Mouse (Mus musculus) lung, postnatal 4 days (tissue): ENCODE measurements around the gene Ccnl2.
A peak's percentile ranks its signal among the peaks of the same experiment; 100 is the strongest.

Experiments used
- DNase-seq, 2 experiments: peaks; one replicate each; pipeline ENCODE4 v3.0.0; 2021

Gene Ccnl2

DNA sequence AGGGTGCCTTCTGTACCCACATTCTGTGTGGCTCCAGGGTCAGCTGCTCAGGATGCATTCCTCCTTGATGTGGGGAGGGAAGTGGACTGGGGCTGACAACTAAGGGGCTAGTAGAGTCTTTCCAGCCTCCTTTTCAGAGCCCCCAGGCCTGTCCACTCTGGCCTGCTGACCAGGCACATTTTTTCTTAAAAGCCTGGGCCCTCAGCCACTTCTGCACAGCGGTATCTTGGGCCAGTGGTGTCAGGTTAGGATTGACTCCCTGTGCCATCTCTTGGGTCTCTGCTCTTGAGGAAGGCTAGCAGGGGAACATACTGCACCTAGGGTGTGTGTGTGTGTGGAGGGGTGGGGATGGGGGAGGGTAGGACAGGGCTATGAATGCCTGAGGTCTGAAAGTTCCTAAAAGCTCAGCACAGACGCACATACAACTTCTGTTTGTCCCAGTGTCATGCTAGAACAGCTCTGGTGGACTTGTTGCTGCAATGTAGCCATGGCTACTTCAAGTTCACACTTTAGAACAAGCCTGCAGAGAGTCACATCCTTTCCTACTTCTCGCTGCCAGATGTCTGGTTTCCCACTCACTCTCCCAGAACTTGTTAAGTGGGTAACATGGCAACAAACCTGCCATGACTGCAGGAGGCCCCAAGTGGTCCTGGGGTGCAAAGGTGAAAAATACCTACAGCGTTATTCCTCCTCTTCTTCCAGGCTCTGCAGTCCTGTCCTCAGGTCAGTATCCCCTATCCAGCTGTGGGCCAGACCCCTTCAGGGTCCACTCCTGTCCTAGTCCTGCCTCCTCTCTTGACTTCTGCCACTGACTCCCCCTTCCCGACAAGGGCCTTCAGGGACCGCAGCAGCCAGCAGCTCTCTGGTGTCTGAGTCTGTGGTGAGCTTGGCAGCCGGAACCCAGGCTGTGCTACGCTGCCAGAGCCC is 28.1 kb downstream of the Ccnl2 start:
- peak in 1 of 2 experiments; percentile 42 for DNase-seq

GRCm38 (mm10) chr4:155841003-155841454 is 28.7 kb downstream of the Ccnl2 start:
- peak; percentile 80 to 85 for DNase-seq

GRCm38 (mm10) chr4:155841651-155842270 is 29.5 kb downstream of the Ccnl2 start:
- peak in 1 of 2 experiments; percentile 37 for DNase-seq

DNA sequence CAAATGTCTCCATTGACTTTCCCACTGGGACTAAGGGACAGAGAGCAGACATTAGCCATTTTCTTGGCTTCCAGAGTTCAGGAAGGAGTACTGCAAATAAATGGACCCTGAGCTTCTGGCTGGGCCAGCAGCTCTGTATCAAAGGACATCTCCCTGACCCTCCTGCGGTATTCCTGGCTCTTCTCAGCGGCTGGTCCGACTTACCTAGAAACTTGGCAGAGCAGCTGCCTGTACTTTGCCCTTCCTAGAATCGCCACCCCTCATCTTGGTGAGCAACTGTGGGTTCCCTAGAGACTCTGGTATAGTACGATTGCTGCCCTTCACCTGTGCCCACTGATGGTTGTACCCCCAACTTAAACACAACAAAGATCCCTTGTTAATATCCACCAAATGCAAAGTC is 30.9 kb downstream of the Ccnl2 start:
- peak in 1 of 2 experiments; percentile 9 for DNase-seq

DNA sequence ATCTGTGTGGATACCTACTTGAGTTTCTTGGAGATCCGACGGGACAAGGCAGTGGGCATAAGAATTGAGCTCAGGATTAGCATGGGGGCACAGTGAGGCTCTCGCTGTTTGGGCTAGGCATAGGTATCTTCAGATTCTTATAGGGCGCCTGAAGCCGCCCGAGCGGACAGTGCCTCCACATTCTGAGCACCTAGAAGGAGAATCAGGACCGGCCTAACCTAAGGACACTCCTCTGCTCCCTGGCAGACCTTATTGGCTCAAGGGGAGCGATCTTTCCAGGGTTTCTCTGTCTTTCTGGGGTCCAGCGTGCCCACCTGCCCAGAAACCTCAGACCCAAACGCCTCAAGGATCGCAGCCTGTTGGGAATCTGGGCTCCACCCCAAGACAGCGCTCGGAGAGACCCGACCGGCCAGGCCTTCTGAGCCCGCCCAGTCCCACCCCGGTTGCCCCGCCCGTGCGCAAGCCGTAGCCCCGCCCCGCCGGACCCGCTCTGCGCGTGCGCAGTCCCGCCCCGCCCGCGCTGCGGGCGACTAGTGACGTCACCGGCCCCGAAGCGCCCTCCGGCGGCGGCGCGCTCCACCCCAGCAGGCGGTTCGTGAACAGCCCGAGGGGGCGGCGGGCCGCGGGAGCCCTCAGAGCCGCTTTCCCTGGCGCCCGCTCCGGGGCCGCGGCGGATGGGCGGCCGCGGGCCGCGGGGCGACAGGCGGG is 34.7 kb downstream of the Ccnl2 start, which contains the start of gene Dvl1:
Gene Dvl1, plus strand, starts transcription at position 532 of the 708 bp plus-strand sequence.
- DNase-seq: peak; percentile 95 to 98

GRCm38 (mm10) chr4:155847591-155848352 is 35.5 kb downstream of the Ccnl2 start:
- DNase-seq: peak in 1 of 2 experiments; percentile 57

DNA sequence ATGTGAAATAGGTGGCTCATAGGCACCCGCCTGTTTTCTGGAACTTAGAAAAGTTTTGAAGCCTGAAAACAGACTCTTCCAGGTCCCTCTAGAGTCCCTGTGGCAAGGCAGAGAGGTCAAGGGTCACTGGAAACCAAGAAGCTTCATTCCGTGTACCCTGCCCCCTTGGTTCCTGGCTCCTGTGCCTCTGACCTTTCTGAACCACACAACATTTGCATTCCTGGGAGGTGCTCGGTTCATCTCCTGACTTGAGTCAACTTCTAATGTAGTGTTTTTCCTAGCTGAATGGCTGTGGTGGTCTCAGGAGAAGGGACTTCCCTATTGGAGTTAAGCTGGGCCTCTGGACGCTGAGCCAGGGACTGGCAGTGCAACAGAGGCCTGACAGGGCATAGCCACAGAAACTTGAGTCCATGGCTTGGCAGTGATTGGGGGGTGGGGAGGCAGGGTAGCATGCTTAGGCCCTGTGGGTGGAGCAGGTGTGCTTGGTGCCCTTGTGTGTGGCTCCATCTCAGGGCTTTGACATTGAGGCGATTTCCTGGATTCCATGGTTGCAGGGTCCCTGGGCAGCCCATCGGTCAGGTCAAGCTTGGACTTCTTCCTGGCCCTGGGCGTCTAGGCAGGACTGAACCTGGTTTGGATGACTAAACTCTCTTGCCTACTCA is 36.3 kb downstream of the Ccnl2 start:
- DNase-seq: peak in 1 of 2 experiments; percentile 20

DNA sequence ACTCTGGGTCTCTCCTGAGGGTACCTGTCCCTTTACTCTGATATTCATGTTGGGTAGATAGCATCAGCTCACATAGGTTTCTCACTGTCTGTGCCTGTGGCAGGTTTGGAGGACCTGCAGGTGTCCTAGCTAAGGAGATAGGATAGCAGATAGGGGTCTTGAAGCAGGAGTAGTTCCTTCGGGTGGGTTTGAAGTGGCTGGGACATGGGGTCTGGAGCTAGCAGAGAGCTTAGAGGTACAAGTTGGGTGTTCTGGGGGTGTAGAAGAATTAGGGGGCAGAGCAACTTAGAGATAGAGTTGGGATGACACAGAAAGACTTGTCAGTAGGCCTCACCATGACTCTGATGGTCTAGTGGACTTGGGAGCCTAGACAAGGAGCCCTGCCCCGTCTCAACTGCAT is 37.1 kb downstream of the Ccnl2 start:
- no peak for DNase-seq

DNA sequence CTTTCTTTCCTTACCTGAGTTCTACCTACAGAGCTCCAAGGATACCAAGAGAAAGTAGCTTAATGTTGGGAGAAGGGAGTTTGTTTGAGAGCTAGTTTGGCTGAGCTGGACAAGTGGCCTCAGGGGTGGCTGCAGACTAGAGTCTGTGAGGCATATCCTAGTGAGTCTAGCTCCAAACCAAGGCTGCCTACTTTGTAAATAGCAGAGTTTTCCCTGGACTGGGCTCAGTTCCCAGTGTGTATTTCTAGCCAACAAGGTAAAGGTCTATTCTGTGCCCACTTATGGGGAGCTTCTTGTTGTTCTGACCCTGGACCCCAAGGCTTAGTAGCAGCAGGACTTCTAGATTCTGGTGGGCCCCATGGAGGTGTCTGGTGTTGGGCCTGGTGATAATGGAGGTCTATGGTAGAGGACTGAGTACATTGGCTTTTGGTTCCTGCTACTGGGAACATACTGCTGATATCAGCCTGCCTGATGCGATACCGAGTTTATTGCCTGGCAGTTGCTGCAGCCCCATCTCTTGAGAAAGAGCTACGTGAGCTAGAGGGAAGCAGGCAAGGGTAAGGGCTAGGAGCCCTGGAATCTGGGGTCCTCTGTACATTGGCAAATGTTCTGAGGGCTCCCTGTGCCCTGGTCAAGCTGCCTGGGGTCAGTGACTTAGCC is 37.6 kb downstream of the Ccnl2 start:
- no peak for DNase-seq

GRCm38 (mm10) chr4:155851368-155851767 is 39.1 kb downstream of the Ccnl2 start:
- DNase-seq: no peak

- DNase-seq: peak; percentile 28 to 62
Observed at GRCm38 (mm10) chr4:155851951-155852411, 39.7 kb downstream of the Ccnl2 start.

- DNase-seq: peak in 1 of 2 experiments; percentile 21
Observed at GRCm38 (mm10) chr4:155853421-155853820, 41.1 kb downstream of the Ccnl2 start.

DNA sequence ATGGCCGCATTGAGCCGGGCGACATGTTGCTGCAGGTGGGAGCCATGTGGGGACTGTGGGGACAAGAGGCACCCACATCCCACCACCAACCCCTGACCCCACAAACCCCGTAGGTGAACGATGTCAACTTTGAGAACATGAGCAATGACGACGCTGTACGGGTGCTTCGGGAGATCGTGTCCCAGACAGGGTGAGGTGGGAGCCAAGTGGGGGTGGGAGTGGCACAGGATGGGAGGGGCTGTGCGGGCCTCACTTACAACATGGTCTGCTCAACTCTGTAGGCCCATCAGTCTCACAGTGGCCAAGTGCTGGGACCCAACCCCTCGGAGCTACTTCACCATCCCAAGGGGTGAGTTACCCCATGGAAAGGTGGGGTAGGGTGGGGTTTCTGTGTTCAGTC is 42.7 kb downstream of the Ccnl2 start:
- DNase-seq: no peak

DNA sequence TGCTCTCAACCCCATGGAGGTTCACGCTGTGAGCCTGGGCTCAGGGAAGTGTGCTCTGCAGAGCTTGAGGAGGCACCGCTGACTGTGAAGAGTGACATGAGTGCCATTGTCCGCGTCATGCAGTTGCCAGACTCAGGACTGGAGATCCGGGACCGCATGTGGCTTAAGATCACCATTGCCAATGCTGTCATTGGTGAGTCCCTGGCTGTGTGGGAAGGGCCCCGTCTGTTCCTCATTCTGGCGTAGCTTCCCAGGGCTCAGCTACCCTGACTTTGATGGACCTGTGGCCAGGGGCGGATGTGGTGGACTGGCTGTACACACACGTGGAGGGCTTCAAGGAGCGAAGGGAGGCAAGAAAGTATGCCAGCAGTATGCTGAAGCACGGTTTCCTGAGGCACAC is 43.8 kb downstream of the Ccnl2 start:
- peak in 1 of 2 experiments; percentile 18 for DNase-seq

- no peak for DNase-seq
Observed at GRCm38 (mm10) chr4:155856881-155857280, 44.6 kb downstream of the Ccnl2 start.

DNA sequence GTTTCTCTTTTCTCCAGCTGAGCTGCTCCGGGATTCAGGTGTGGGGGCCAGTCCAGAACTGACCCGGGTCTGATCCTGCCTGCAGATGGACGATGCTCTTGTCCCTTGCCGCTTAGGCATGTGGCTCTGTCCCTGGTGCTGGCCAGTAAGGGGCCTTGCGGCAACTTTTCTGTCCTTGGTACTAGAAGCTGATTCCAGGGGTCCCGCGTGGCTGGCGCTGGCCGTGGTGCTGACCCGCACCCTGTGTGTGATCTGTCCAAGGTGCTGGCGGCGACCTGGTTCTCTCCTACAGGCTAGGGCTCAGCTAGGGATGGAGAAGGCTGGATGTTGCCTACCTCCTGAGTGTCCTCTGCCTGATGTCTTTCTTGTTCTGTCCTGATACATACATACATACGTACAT is 47.0 kb downstream of the Ccnl2 start:
- peak; percentile 76 to 77 for DNase-seq

- DNase-seq: peak; percentile 26 to 34
Observed at GRCm38 (mm10) chr4:155861787-155862186, 49.5 kb downstream of the Ccnl2 start.

GRCm38 (mm10) chr4:155863001-155863400 is 50.7 kb downstream of the Ccnl2 start, which contains the start of gene Tas1r3:
TSS of gene Tas1r3 (minus strand) at chr4:155863362.
- DNase-seq: peak in 1 of 2 experiments; percentile 17

GRCm38 (mm10) chr4:155868614-155869298 is 56.5 kb downstream of the Ccnl2 start:
- DNase-seq: peak; percentile 25 to 46

- DNase-seq: peak; percentile 98
Observed at GRCm38 (mm10) chr4:155869317-155870033, 57.2 kb downstream of the Ccnl2 start, which contains the start of the genes Cptp and Ints11. TSS of gene Cptp (minus strand) at chr4:155869440. TSS of gene Ints11 (plus strand) at chr4:155869546.
